Mouse (Mus musculus) large intestine, adult 2 months (tissue): ENCODE results near the gene Ggt5. TPM values are rescaled to one million over a fixed set of nuclear protein-coding genes. Genes with fewer than 3 reads are reported as not detected.
A peak's percentile ranks its signal among the peaks of the same experiment; 100 is the strongest.

ENCODE experiments used
- DNase-seq: peaks from one replicate; pipeline ENCODE4 v3.0.0-alpha.2; 2012; ENCODE audit warnings: low read depth, low spot score
- WGBS: fragments of 180-500 bp; shearing (Covaris S2); methylation state at CpG from one replicate; pipeline ENCODE4 v1.1.7; 2018; 5-methylcytosine and 5-hydroxymethylcytosine counted together
- polyA plus RNA-seq: library from polyadenylated mRNA; depleted of rRNA; stranded (reverse); fragments of >200 nt; gene quantifications from 2 replicates; pipeline ENCODE4 v1.2.3, GENCODE M21; 2012

Ggt5 gene
- polyA plus RNA-seq, 1 experiment = 16.0 TPM

GRCm38 (mm10) chr10:75608975-75609374, 19.8 kb downstream of the Ggt5 start:
- no peak for DNase-seq
- 89% methylated on average over 11 of the region's 11 CpGs for WGBS

- DNase-seq = no peak
- WGBS = 47% methylated on average over 7 of the region's 7 CpGs
These were observed 21.3 kb downstream of the Ggt5 start for GRCm38 (mm10) chr10:75610486-75610885.

GRCm38 (mm10) chr10:75616044-75616443, 26.9 kb downstream of the Ggt5 start:
- 79% methylated on average over 4 of the region's 4 CpGs for WGBS
- no peak for DNase-seq

GRCm38 (mm10) chr10:75620818-75621217, 31.7 kb downstream of the Ggt5 start:
- DNase-seq = no peak
- WGBS = 40% methylated on average over 3 of the region's 3 CpGs

- 29% methylated on average over 6 of the region's 6 CpGs for WGBS
- DNase-seq = no peak
These were observed 36.8 kb downstream of the Ggt5 start for GRCm38 (mm10) chr10:75625920-75626319.

GRCm38 (mm10) chr10:75626991-75627390, 37.9 kb downstream of the Ggt5 start:
- WGBS = 30% methylated on average over 3 of the region's 3 CpGs
- no peak for DNase-seq

GRCm38 (mm10) chr10:75627490-75627889, 38.4 kb downstream of the Ggt5 start:
- 44% methylated on average over 3 of the region's 3 CpGs for WGBS
- no peak for DNase-seq

GRCm38 (mm10) chr10:75632633-75633032, 43.5 kb downstream of the Ggt5 start:
- DNase-seq = no peak

GRCm38 (mm10) chr10:75633048-75633447, 43.9 kb downstream of the Ggt5 start:
- no peak for DNase-seq
- WGBS = 59% methylated on average over 5 of the region's 5 CpGs

More at GRCm38 (mm10) chr10:75632633-75633032, 43.5 kb downstream of the Ggt5 start:
- WGBS = 37% methylated on average over 5 of the region's 5 CpGs

- no peak for DNase-seq
- WGBS = 61% methylated on average over 14 of the region's 14 CpGs
These were observed 44.5 kb downstream of the Ggt5 start for GRCm38 (mm10) chr10:75633576-75634139.

- DNase-seq = no peak
- WGBS = 90% methylated on average over 8 of the region's 8 CpGs
These were observed 45.5 kb downstream of the Ggt5 start for GRCm38 (mm10) chr10:75634610-75635009.

- WGBS = 71% methylated on average over 14 of the region's 14 CpGs
- no peak for DNase-seq
These were observed 46.0 kb downstream of the Ggt5 start for GRCm38 (mm10) chr10:75635019-75635692.

- WGBS = 12% methylated on average over 9 of the region's 9 CpGs
- DNase-seq = peak; percentile 48
These were observed 46.5 kb downstream of the Ggt5 start for GRCm38 (mm10) chr10:75635693-75636055.

GRCm38 (mm10) chr10:75636084-75636786, 47.1 kb downstream of the Ggt5 start:
- DNase-seq = no peak
- 89% methylated on average over 12 of the region's 12 CpGs for WGBS

- DNase-seq = no peak
- 88% methylated on average over 11 of the region's 11 CpGs for WGBS
These were observed 48.6 kb downstream of the Ggt5 start for GRCm38 (mm10) chr10:75637711-75638110.

- WGBS = 84% methylated on average over 7 of the region's 7 CpGs
- DNase-seq = no peak
These were observed 52.6 kb downstream of the Ggt5 start for GRCm38 (mm10) chr10:75641721-75642222.

GRCm38 (mm10) chr10:75642436-75642835, 53.3 kb downstream of the Ggt5 start:
- whole genome bisulfite sequencing = 75% methylated on average over 9 of the region's 9 CpGs

GRCm38 (mm10) chr10:75642891-75643290, 53.8 kb downstream of the Ggt5 start:
- 71% methylated on average over 2 of the region's 2 CpGs for WGBS
- DNase-seq = no peak

More at GRCm38 (mm10) chr10:75642436-75642835, 53.3 kb downstream of the Ggt5 start:
- no peak for DNase-seq

GRCm38 (mm10) chr10:75643741-75644343, 54.7 kb downstream of the Ggt5 start, which contains the start of gene Susd2:
Gene Susd2, minus strand, starts transcription at chr10:75644008.
- peak; percentile 50 for DNase-seq
- 12% methylated on average over 11 of the region's 11 CpGs for WGBS

- 91% methylated on average over 8 of the region's 8 CpGs for WGBS
- no peak for DNase-seq
These were observed 56.5 kb downstream of the Ggt5 start for GRCm38 (mm10) chr10:75645616-75646015.
